Mouse (Mus musculus) retina, postnatal 7 days (tissue): Measurements from ENCODE around the gene Psors1c2.
A peak's percentile ranks its signal among the peaks of the same experiment; 100 is the strongest.

ENCODE experiments used
- DNase-seq: peaks from one replicate; pipeline ENCODE4 v3.0.0-alpha.2; 2012; ENCODE audit warnings: low read depth, low spot score

Gene Psors1c2

GRCm38 (mm10) chr17:35516652-35517500 lies 16.1 kb upstream of the Psors1c2 start, which contains the start of the genes Tcf19 and Cchcr1:
Tcf19 (minus strand) TSS chr17:35516824.
Cchcr1 (plus strand) TSS chr17:35517100.
- DNase-seq, result peak; percentile 76

DNA sequence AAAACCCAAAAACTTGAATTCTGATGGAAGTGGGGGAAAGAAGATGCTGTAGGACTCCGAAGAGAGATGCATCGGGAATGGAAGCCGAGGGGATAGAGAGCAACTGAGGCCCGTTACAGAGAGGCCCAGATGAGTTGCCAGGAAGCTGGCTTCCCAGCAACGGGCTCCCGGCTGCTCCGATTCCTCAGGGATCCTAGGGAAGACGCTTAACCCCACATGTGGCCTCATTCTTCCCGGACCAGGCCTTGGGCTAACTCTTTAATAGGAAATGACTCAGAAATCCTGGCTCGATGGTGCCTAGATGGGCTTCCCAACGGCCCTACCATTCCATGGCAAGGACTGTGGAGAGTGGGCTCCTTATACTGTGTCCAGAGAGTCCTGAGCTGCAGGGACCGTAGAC lies 15.5 kb upstream of the Psors1c2 start:
- DNase-seq, result no peak

GRCm38 (mm10) chr17:35524354-35524753 lies 8.6 kb upstream of the Psors1c2 start:
- DNase-seq, result no peak

DNA sequence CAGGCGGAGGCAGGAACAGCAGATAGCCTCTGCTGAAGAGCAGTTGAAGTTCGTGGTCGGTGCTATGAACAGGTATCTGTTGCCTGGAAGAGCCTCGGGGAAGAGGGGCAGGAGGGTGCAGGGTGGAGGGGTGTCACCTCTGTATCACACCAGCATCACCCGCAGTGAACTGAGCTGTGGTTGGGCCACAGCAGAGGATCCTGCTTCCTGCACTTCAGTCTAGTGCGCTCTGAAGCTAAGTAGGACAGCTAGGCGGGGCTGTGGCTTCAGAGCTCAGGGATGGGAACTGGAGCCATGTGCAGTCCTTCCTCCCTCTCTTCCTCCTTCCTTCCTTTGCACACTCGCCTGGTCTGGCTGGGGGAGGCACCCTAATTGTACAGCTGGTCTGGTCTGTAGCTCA lies 6.4 kb upstream of the Psors1c2 start:
- DNase-seq, result no peak

DNA sequence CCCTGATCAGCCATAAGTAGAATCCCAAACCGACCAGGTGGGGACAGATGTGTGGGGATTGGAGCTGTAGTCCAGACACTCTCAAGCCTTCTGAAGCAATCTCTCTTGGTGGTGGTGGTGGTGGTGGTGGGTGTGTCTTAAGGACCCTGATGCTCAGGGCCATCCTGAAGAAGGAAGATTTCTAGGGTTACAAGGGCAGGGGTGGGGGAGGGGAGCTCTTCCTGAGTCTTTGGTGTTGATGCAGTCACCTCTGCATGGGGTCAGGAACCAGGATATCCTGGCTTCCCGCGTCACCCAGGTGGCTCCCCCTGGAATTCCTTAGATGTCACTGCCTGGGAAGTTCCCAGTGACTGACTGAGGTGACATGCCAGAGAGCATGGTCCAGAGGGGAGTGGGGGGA lies 641 bp upstream of the Psors1c2 start:
- no peak for DNase-seq

GRCm38 (mm10) chr17:35534343-35534742 lies 1.3 kb downstream of the Psors1c2 start:
- peak; percentile 70 for DNase-seq

GRCm38 (mm10) chr17:35537421-35537820 lies 4.4 kb downstream of the Psors1c2 start:
- DNase-seq, result no peak

DNA sequence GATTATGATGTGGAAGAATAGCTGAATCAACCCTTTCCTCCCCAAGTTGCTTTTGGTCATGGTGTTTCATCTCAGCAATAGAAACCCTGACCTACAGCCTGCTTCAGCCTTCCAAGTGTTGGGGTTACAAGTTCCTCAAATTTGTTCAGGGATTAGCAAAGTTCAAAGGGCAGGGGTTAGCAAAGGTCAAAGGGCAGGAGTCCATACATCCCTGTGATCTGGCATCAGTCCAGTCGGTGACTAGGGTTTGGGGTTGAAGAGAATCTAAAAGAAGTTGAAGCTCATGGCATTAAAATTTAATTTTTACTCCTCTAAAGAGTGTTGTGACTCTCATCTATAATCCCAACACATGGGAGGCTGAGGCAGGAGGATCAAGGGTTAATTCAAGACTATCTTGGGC lies 5.5 kb downstream of the Psors1c2 start:
- no peak for DNase-seq

DNA sequence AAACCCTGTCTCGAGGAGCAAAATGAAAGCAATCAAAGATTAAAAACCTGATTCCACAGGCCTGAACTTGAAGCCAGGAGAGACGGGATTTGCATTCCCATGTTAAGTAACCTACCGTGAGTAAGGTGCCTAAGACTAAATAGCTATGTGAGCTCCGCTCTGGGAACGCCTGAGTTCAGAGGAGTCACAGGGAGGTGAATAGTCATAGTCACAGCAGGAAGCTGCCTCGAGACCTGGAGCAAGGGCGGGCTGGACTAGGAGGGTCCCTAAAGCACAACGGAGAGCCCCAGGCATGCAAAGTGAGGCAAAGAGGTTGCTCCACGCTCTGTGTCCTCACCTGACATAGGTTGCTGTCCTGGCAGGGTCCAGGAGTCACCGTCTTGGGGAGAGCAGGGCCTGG lies 6.5 kb downstream of the Psors1c2 start:
- DNase-seq, result no peak

DNA sequence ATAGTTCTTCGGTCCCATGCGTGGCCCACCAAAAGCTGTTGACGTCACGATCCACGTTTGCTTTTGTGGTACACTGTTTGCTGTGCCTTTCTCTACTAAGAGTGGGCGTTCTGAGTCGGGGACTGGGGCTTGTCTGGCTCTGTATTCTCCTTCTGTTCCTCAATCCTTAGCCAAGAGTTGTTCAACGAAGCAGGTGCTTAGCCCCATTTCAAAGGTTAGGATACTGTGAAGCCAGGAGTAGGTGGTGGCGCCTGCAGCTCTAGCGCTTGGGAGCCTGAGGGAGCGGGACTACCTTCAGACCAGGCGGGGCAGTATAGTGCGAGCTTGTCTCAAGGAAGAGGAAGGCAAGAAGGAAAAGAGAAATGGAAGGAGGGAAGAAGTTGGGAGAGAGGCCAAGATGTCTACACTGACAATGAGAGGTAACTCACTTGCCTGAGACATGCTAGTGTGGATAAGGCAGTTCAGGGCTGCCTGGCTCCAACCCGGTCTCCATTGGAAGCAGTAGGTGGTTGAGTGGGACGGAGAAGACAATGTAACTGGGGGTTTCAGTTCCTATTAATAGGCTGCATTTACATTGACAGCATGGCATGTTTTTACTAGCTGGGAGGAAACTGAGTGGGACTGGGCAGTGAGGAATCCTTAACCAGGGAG lies 9.9 kb downstream of the Psors1c2 start:
- DNase-seq, result no peak

DNA sequence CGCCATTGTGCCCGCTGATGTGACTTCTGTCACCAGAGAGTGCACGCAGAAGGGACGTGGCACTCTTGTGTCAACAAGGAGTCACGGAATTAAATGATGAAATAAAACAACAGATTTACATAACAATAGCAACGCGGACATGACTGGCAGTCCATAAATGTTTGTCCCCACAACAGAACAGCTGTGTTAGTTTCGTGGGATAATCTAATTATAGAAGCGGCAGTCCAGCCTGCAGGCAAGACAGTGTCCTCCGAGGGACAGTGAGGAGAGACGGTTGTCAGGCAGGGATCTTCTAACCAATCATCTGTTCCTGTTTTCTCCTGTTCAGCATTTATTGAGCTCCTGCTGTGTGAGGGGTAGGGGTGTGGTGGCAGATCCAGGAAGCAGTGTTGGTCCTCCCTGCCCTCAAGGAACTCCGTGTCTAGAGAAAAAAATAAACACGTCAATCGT lies 10.4 kb downstream of the Psors1c2 start:
- no peak for DNase-seq

DNA sequence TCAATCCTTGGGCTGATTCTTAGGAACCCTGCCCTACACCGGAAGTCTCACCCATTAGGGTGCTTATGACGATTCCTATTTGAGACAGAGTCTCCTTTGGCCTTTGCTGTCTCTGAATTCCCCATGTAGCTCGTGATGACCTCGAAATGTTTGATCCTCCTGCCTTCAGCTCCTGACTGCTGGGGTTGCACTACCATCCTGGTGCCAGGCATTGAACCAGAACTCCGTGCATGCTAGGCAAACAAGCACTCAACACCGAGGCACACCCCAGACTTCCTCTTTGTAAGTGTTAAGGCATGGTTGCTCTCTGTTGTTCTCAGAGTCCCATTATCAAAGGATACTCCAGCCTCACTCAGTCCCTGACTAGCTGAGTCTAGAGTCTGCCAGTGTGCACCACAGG lies 11.0 kb downstream of the Psors1c2 start:
- DNase-seq, result no peak

DNA sequence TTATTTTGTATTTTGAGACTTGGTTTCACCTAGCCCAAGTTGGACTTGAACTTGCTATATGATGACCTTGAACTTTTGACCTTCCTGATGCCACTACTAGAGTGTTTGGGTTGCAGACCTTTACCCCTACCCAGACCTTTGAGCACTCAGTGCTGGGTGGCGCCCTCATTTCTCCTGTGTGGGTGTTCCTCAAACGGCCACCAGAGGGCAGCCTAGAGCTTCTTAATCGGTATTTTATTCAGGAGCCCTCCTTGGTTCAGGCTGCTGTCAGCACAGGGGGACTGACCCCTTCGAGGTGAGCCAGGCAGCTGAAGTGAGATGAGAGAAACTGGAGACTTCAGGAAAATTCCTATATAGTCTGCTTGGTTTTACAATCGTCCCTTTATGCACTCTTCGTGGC lies 11.7 kb downstream of the Psors1c2 start:
- DNase-seq, result peak; percentile 51

DNA sequence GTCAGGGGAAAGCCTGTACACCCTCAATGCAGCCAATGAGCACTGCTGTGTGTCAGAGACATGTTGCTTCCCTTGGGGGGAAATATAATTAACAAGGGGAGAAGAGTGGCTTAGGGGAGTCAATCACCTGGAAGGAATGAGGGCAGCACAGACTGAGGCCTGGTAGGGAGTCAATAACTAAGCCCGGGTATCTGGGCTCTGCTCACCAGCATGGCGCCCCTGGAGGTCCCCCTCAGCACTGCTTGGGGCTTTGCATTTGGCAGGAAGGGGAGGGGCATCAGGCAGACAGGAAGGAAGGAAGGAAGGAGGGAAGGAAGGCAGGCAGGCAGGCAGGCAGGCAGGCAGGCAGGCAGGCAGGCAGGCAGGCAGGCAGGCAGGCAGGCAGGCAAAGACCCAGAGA lies 14.5 kb downstream of the Psors1c2 start:
- DNase-seq, result no peak

- DNase-seq, result no peak
Measured at GRCm38 (mm10) chr17:35548636-35549035, 15.6 kb downstream of the Psors1c2 start.

DNA sequence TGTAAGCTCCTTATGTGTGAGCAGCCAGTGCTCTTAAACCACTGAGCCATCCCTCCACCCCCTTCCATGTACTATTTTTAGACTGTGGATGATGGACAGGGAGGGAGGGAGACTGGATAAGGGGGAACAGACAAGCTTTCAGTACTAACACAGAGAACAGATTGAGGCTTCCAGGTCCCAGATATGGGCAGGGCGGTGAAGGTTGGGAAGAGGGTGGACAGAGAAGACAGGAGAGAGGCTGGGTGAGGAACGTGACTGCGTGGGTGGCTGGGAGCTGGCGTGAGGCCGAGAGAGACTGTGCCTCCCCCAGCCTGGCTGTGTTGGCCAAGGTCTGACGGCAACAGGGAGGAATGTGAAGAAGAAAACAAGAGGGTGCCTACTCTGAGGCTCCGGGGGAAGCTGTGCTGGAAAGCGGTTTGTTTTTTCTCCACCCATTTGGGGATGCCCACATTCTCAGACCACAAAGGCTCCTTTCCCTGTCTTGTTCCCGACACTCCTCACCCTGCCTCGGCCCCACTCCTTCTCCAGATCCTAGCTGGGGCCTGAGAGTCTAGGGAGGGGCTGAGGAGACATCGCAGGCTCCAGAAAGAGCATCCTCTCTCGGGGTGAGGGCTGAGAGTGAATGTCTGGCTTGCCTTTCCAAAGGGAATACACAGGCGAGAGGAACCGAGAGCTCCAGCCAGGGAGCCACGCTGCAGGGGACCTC lies 16.6 kb downstream of the Psors1c2 start:
- DNase-seq, result peak; percentile 72

DNA sequence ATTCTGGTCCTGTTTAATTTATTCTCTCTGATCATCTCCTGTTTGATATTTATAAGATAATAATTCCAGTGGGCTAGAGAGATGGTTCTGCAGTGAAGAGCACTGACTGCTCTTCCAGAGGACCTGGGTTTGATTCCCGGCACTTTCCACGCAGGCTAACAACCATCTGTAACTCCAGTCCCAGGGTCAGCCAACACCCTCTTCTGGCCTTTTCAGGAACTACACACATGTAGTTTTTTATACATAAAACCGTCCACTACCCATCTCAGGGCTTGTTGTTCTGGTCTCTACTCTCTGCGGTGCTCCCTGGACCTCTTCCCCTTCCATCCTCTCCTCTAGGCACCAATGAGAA lies 17.1 kb downstream of the Psors1c2 start:
- no peak for DNase-seq

- no peak for DNase-seq
Measured at GRCm38 (mm10) chr17:35550871-35551270, 17.9 kb downstream of the Psors1c2 start.

GRCm38 (mm10) chr17:35551881-35552414 lies 18.9 kb downstream of the Psors1c2 start, which contains the start of gene Cdsn:
Cdsn (plus strand) TSS chr17:35552128.
- no peak for DNase-seq

DNA sequence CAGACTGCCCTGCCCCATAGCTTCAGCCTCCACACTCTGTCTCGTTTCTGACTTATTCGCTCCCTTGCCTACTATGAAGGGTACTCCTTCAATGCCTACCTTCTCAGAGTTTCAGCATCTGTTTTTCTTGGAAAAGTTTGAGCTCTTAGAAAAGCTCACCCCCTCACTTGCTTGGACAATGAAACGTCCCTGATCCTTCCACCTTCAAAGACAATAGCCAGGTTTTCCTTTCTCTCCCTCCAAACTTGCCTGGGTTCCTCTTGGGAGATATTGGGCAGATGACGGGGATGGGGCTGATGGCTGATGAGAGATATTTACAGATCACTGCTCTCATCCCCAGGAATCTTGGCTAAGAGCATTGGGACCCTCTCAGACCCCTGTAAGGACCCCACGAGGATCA lies 21.3 kb downstream of the Psors1c2 start:
- DNase-seq, result no peak

DNA sequence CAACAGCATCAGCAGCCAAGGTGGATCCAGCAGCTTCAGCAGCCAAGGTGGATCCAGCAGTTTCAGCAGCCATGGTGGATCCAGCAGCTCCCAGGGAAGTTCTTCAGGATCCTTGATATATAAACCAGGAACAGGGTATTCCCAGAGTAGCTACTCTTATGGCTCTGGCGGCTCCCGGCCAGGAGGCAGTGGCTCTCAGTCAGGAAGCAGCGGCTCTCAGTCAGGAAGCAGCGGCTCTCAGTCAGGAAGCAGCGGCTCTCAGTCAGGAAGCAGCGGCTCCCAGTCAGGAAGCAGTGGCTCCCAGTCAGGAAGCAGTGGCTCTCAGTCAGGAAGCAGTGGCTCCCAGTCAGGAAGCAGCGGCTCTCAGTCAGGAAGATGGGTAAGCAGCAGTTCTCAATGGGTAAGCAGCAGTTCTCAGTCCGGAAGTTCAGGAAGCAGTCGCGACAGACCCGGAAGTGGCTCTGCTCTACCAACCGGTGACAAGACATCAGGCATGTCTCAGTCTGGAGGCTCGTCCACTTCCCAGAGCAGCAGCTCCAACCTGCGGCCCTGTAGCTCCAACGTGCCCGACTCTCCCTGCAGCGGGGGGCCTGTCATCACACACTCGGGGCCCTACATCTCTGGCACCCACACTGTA lies 21.9 kb downstream of the Psors1c2 start:
- DNase-seq, result no peak
